Mouse (Mus musculus): ENCODE measurements around the gene Nsmce4a. TPM values are rescaled to one million over a fixed set of nuclear protein-coding genes. Genes with fewer than 3 reads are reported as not detected.

Nsmce4a gene
- polyA plus RNA-seq, 1 experiment from 2014 or later: 138 TPM

DNA sequence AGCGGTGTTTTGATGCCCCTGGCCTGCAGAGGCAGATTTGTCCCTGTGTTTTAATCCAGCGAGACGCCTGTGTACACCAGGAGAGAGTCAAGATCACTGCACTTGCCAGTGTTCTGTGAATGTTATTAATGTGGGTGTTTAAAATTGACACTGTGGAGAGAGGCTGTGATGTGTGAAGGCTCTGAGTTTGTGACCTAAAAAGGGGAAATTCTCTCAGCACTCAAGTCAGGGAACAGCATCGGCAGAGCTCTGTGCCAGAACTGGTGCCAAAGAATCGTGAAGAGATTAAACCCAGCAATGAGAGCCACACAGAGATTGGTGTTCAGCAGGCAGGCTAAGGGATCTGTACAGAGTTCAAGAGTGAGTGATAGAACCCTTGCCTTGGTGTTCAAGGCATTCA, 17.3 kb downstream of the Nsmce4a start:
- H3K27ac ChIP-seq (ENCODE audit: poor library complexity, severe bottlenecking): no peak overlapping the region

DNA sequence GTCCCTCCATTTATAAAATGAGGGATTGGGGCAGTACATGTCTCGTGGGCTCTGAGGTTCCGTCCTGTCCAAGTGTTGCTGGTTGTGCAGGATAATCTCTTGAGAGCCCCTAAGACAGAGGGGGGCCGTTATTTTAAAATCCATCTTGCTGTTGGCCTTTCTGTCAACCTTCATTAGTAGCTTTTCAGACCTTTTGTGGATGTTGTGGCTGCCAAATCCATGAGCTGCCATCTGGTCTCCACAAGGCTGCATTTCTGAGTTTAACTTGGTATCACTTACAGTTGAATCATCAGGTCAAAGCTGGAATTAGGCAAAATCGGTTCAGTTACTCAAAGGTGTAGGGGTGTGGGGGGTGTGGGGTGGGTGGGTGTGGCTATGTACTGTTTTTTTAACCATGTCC, 19.6 kb downstream of the Nsmce4a start:
- Histone ChIP-seq H3K4me2 (no peak overlapping the region), H3K9me3 (replicated peaks) (0 out of 2 replicates have a peak, but pooled peaks cover 3% of the 10 kb centered on the region), H3K4me1 (replicated peaks) (peaks cover 6% of the 10 kb centered on the region; the same call in 1 of the 2 replicates), H3K9ac (no peak overlapping the region), H3K27me3 (replicated peaks) (no peaks in the 10 kb centered on the region), H3K36me3 (no peaks in the 10 kb centered on the region), H3K4me3 (no peak overlapping the region), H3K27ac (ENCODE audit: poor library complexity, severe bottlenecking) (no peak overlapping the region)
- WGBS: 70% methylated on average over 4 of the region's 4 CpGs
- no peak for ATAC-seq (ENCODE audit: insufficient number of reproducible peaks, low FRiP score)

More for the DNA sequence above, 17.3 kb downstream of the Nsmce4a start:
- ATAC-seq (ENCODE audit: insufficient number of reproducible peaks, low FRiP score): no peak
- WGBS: 67% methylated on average over 5 of the region's 5 CpGs
- Histone ChIP-seq H3K36me3 (no peaks in the 10 kb centered on the region), H3K4me2 (no peak overlapping the region), H3K9me3 (replicated peaks) (no peaks in the 10 kb centered on the region), H3K4me1 (replicated peaks) (peaks cover 6% of the 10 kb centered on the region; the same call in 1 of the 2 replicates), H3K4me3 (no peak overlapping the region), H3K9ac (no peak overlapping the region), H3K27me3 (replicated peaks) (no peaks in the 10 kb centered on the region)

DNA sequence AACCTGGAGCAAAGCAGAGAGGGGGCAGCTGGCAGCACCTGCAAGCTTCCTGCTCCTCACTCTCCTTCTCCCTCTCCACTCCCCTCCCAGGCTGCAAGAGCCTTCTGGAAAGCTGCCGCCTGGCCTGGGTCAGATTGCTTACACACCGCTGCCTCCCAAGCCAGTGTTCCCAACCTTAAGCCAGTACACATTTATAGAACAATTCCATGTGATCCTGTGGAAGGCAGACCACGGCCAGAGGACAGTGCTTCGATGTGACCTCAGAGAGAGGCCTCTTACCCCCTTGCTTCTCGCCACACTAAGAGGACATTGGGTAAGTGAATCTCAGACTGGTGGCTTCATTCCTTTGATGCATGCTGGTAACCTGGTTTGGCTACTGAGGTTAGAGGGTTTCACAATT, 20.1 kb downstream of the Nsmce4a start:
- H3K27ac ChIP-seq (ENCODE audit: poor library complexity, severe bottlenecking): no peak overlapping the region
- H3K36me3 ChIP-seq: no peaks in the 10 kb centered on the region
- H3K4me3 ChIP-seq: no peak overlapping the region
- no peak for ATAC-seq (ENCODE audit: insufficient number of reproducible peaks, low FRiP score)
- WGBS: 50% methylated on average over 5 of the region's 5 CpGs
- H3K4me2 ChIP-seq: no peak overlapping the region
- H3K27me3 ChIP-seq (replicated peaks): no peaks in the 10 kb centered on the region
- H3K9me3 ChIP-seq (replicated peaks): 0 out of 2 replicates have a peak, but pooled peaks cover 3% of the 10 kb centered on the region
- H3K9ac ChIP-seq: 0 out of 2 replicates have a peak overlapping the region, but pooled peaks have one; percentile 30
- peaks cover 6% of the 10 kb centered on the region; the same call in 1 of the 2 replicates for H3K4me1 ChIP-seq (replicated peaks)

DNA sequence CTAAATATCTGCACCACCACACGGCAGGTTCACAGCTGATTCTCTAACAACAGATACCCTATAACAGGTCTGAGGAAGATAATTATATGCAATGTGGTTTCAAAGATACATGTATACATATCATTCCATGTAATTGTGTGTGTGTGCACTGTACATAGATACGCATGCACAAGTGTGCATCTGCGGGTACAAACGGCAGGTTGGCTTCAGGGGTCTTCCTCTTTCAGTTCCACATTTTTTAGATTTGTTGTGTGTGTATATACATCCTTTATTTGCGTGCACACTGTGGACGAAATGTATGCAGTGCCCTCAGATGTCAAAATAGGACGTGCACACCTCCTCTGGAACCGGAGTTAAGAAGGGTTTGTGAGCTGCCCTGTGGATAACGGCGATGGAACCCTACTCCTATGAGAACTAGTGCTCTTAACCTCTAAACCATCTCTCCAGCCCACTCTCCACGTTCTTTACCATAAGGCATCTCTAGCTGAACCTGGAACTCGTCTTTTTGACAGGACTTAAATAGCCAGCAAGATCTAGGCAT, 25.2 kb downstream of the Nsmce4a start:
- H3K4me2 ChIP-seq: peak overlapping the region; percentile 79; the same call in 1 of the 2 replicates

DNA sequence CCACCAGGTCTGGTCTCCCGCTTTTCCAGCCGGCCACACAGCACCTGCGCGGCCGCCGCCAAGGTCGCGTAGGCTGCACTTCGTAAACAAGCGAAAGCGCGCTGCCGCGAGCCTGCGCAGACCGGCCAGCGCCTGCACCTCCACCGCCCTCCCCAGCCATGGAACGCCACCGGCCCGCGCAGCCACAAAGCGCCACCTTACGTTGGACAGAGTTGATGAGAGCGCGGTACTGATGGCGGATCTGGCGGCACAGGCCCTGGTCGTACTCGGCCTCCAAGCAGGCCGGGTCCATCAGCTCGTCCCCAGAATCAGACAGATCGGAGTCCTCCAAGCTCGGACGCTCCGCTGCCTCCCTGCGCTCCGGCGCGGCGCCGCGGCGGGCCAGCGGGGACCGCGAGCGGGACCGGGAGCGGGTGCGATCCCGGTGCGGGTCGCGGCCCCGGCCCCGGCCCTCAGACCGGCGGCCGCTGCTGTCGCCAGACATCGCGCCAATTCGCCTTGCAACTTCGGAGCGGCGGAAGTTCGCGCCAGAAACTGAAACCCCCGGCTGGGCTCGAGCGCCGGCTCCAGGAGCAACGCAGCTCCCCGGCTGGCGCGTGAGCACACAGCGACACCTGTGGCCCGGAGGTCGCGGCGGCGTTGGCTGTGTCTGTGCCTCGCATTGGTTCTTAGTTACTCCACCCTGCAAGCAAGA, 26.0 kb downstream of the Nsmce4a start:
- under 1% methylated on average over 84 of the region's 84 CpGs for WGBS
- no peaks in the 10 kb centered on the region for H3K27me3 ChIP-seq (replicated peaks)
- peaks cover 30% of the 10 kb centered on the region for H3K36me3 ChIP-seq

More for the DNA sequence above, 25.2 kb downstream of the Nsmce4a start:
- Histone ChIP-seq H3K4me1 (replicated peaks) (peaks cover 23% of the 10 kb centered on the region), H3K9ac (no peak overlapping the region), H3K9me3 (replicated peaks) (0 out of 2 replicates have a peak, but pooled peaks cover 3% of the 10 kb centered on the region), H3K27ac (ENCODE audit: poor library complexity, severe bottlenecking) (peak overlapping the region; percentile 100; the same call in 1 of the 2 replicates), H3K27me3 (replicated peaks) (no peaks in the 10 kb centered on the region), H3K36me3 (peaks cover 23% of the 10 kb centered on the region), H3K4me3 (peak overlapping the region; percentile 91; the same call in 1 of the 2 replicates)
- ATAC-seq (ENCODE audit: insufficient number of reproducible peaks, low FRiP score): 0 out of 2 replicates have a peak, but pooled peaks have one; percentile 3
- 74% methylated on average over 12 of the region's 12 CpGs for WGBS

DNA sequence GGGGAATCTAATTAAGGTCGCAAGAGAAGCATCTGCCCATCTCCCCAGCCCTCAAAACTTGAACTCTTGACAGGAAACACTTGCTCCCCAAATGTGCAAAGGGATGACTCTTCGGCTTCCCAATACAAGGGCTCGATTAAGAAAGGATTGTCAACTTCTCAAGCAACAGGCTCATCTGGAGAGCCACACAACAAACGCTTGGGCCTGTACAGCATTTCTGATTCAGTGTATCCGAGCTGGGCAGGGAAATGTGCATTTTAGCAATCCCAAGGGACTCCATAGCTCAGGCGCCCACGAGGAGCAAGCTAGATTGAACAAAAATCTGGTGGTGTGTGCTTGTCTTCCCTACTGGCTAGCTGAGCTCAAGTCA, 26.5 kb downstream of the Nsmce4a start:
- peaks cover 19% of the 10 kb centered on the region for H3K4me1 ChIP-seq (replicated peaks)
- H3K27ac ChIP-seq (ENCODE audit: poor library complexity, severe bottlenecking): peak overlapping the region; percentile 100
- H3K4me2 ChIP-seq: peak overlapping the region; percentile 79
- H3K9ac ChIP-seq: peak overlapping the region; percentile 98
- peak; percentile 2; the same call in 1 of the 2 replicates for ATAC-seq (ENCODE audit: insufficient number of reproducible peaks, low FRiP score)
- peak overlapping the region; percentile 91 for H3K4me3 ChIP-seq
- H3K9me3 ChIP-seq (replicated peaks): 0 out of 2 replicates have a peak, but pooled peaks cover 3% of the 10 kb centered on the region
- H3K36me3 ChIP-seq: peaks cover 35% of the 10 kb centered on the region
- WGBS: 3% methylated on average over 7 of the region's 7 CpGs
- H3K27me3 ChIP-seq (replicated peaks): no peaks in the 10 kb centered on the region

More for the DNA sequence above, 26.0 kb downstream of the Nsmce4a start:
- H3K9ac ChIP-seq: peak overlapping the region; percentile 98
- H3K4me2 ChIP-seq: peak overlapping the region; percentile 79
- H3K9me3 ChIP-seq (replicated peaks): 0 out of 2 replicates have a peak, but pooled peaks cover 3% of the 10 kb centered on the region
- H3K27ac ChIP-seq (ENCODE audit: poor library complexity, severe bottlenecking): peak overlapping the region; percentile 100
- H3K4me1 ChIP-seq (replicated peaks): peaks cover 19% of the 10 kb centered on the region
- peak overlapping the region; percentile 91 for H3K4me3 ChIP-seq
- peak; percentile 95 for ATAC-seq (ENCODE audit: insufficient number of reproducible peaks, low FRiP score)

DNA sequence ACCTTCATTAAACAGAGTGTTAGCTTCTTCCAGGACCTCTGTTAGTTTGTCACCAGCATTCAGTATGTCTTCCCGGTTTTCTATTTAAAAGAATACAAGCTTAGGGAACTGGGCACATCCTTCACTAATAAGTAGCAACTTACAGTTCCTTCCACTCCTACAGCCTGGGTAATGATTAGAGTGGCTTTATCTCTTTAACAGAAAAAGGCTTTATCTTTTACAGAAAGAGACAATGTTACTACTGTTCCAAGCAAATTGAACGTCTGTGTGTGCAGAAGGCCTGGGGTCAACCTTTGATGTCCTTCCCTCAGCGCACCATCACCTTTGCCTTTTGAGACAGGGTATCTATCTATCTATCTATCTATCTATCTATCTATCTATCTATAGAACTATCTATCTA, 27.0 kb downstream of the Nsmce4a start:
- H3K9ac ChIP-seq: peak overlapping the region; percentile 98
- peaks cover 39% of the 10 kb centered on the region for H3K36me3 ChIP-seq
- peak overlapping the region; percentile 91 for H3K4me3 ChIP-seq
- 0 out of 2 replicates have a peak, but pooled peaks cover 3% of the 10 kb centered on the region for H3K9me3 ChIP-seq (replicated peaks)
- no peak for ATAC-seq (ENCODE audit: insufficient number of reproducible peaks, low FRiP score)
- 51% methylated on average over 3 of the region's 3 CpGs for WGBS
- peak overlapping the region; percentile 100 for H3K27ac ChIP-seq (ENCODE audit: poor library complexity, severe bottlenecking)
- H3K27me3 ChIP-seq (replicated peaks): no peaks in the 10 kb centered on the region
- peaks cover 19% of the 10 kb centered on the region for H3K4me1 ChIP-seq (replicated peaks)
- peak overlapping the region; percentile 79 for H3K4me2 ChIP-seq

DNA sequence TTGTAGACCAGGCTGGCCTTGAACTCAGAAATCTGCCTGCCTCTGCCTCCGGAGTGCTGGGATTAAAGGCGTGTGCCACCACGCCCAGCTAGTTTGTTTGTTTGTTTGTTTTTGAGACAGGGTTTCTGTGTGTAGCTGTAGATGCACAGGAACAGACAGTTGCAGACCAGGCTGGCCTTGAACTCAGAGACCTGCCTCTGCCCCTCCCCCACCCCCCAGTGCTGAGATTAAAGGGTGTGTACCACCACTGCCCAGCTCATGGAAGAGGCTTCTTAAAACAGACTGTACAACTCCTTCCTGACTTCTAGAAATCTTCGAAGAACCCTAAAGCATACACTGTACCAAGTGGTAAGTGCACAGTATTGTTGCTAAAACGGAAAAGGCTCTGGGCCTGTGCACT, 27.5 kb downstream of the Nsmce4a start:
- Histone ChIP-seq H3K4me2 (peak overlapping the region; percentile 34), H3K9me3 (replicated peaks) (0 out of 2 replicates have a peak, but pooled peaks cover 3% of the 10 kb centered on the region), H3K27me3 (replicated peaks) (no peaks in the 10 kb centered on the region), H3K36me3 (peaks cover 42% of the 10 kb centered on the region), H3K9ac (peak overlapping the region; percentile 6; the same call in 1 of the 2 replicates), H3K4me1 (replicated peaks) (peaks cover 19% of the 10 kb centered on the region), H3K27ac (ENCODE audit: poor library complexity, severe bottlenecking) (peak overlapping the region; percentile 100; the same call in 1 of the 2 replicates), H3K4me3 (peak overlapping the region; percentile 91; the same call in 1 of the 2 replicates)
- WGBS: 90% methylated on average over 5 of the region's 5 CpGs
- ATAC-seq (ENCODE audit: insufficient number of reproducible peaks, low FRiP score): no peak

DNA sequence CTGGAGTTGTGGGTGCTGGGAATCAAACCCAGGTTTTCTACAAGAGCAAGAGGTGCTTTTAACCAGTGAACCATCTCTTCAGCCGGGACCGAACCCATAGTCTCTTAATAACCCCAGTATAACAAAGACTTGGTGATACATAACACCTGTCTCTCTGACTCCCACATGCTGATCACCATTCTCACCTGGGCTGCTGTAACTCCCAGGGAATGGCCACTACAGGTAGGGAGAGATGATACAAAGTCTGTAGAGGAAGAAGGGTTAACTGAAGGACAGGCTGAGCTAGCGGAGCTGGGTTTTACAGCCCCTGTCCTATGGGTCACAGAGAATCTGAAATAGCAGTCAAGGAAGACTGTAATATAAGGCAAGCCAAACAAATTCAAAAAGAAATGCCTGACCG, 29.7 kb downstream of the Nsmce4a start:
- Histone ChIP-seq H3K4me2 (no peak overlapping the region), H3K4me3 (no peak overlapping the region), H3K9me3 (replicated peaks) (no peaks in the 10 kb centered on the region), H3K9ac (no peak overlapping the region), H3K4me1 (replicated peaks) (peaks cover 28% of the 10 kb centered on the region), H3K36me3 (peaks cover 62% of the 10 kb centered on the region), H3K27me3 (replicated peaks) (no peaks in the 10 kb centered on the region), H3K27ac (ENCODE audit: poor library complexity, severe bottlenecking) (no peak overlapping the region)
- WGBS: 96% methylated on average over 4 of the region's 4 CpGs
- no peak for ATAC-seq (ENCODE audit: insufficient number of reproducible peaks, low FRiP score)

DNA sequence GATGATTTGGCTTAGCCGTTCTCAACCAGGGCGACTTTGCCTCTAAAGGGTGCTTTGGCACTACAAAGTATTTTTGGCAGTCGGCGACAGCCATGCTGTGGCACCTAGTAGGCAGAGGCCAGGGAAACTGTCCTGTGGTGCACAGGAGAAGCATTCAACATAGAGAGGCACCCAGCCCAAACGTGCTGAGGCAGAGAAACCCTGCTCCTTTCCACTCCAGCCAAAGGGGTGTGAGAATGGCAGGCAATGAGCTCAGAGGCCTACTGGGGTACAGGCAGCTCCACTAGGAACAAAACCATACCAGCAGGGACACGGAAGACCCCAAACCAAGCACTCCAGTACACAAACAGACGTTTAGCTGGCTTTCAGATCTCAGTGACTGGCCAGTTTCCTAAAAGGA, 32.7 kb downstream of the Nsmce4a start:
- H3K9me3 ChIP-seq (replicated peaks): no peaks in the 10 kb centered on the region
- no peaks in the 10 kb centered on the region for H3K27me3 ChIP-seq (replicated peaks)
- no peak overlapping the region for H3K27ac ChIP-seq (ENCODE audit: poor library complexity, severe bottlenecking)
- peaks cover 18% of the 10 kb centered on the region for H3K4me1 ChIP-seq (replicated peaks)
- WGBS: 80% methylated on average over 7 of the region's 7 CpGs
- ATAC-seq (ENCODE audit: insufficient number of reproducible peaks, low FRiP score): no peak
- H3K4me3 ChIP-seq: no peak overlapping the region
- no peak overlapping the region for H3K4me2 ChIP-seq
- peaks cover 88% of the 10 kb centered on the region for H3K36me3 ChIP-seq
- no peak overlapping the region for H3K9ac ChIP-seq

DNA sequence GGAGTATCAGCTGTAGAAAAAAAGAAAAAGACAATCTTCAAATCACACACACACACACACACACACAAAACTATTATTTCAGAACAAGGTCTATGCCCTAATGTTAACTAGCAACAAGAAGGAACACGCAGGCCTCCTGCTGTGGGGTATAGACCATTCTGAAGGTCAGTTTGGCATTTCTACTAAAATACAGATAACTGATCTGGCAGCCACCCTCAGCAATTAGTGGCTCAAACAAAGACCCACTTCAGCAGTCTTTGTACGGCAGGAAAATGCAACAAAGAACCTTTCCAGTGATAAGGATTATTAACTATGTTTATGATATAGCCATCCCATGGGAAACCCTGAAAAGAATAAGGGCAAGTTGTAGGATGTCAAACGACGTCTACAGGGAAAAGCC, 35.9 kb downstream of the Nsmce4a start:
- Histone ChIP-seq H3K9ac (no peak overlapping the region), H3K9me3 (replicated peaks) (no peaks in the 10 kb centered on the region), H3K4me1 (replicated peaks) (peaks cover 15% of the 10 kb centered on the region), H3K27ac (ENCODE audit: poor library complexity, severe bottlenecking) (no peak overlapping the region), H3K36me3 (peaks cover 82% of the 10 kb centered on the region), H3K27me3 (replicated peaks) (no peaks in the 10 kb centered on the region), H3K4me2 (no peak overlapping the region), H3K4me3 (no peak overlapping the region)
- no peak for ATAC-seq (ENCODE audit: insufficient number of reproducible peaks, low FRiP score)
- 86% methylated on average over 4 of the region's 4 CpGs for WGBS

Data from heart, embryonic 12.5 days (tissue).